Comparison of ENCODE assay signal across 25 mouse cellular contexts in genomic region chr6:52630625-52631024, GRCm38 (mm10). TPM values are rescaled to one million over a fixed set of nuclear protein-coding genes. Genes with fewer than 3 reads are reported as not detected.
DNase-seq lines count a peak whose midpoint lies in the region; ATAC-seq and TF ChIP-seq lines count a peak whose summit lies in the region.
"Had no signal": no experiment of that assay in that cellular context is flagged by ENCODE, and none has a peak within 500 bp of the region (broad histone marks: within the 10 kb centered on the region; RNA-seq: fewer than 3 reads in every experiment).

No protein-coding gene starts in this region.

- in situ Hi-C loops in CH12.LX (cut with MboI; ENCODE audit: low pct_ligation_motif_present, low pct_unique_long_range_greater_than_20kb, low sequenced_read_pairs) = no loop called here

- TF ChIP-seq CTCF in CH12.LX (conservative IDR thresholded peaks at IDR 0.05 in 1 of 2, IDR thresholded peaks at IDR 0.05 in 1 of 2; ENCODE audit: low read depth in 2 of 2, low read length in 2 of 2) = no peak

- no peak overlapping the region for H3K27ac ChIP-seq in CH12.LX (ENCODE audit: insufficient read depth, low read depth)
- no peak overlapping the region for H3K27ac ChIP-seq in neural tube, embryonic 15.5 days (replicated peaks)
- H3K27ac ChIP-seq: embryonic facial prominence, embryonic 13.5 days; embryonic facial prominence, embryonic 15.5 days; forebrain, embryonic 10.5 days; forebrain, embryonic 12.5 days had no signal

- no peaks in the 10 kb centered on the region for H3K27me3 ChIP-seq in CH12.LX (replicated peaks)
- H3K27me3 ChIP-seq in neural tube, embryonic 15.5 days (replicated peaks) = no peaks in the 10 kb centered on the region
- H3K27me3 ChIP-seq: embryonic facial prominence, embryonic 13.5 days; embryonic facial prominence, embryonic 15.5 days; forebrain, embryonic 12.5 days had no signal

- H3K4me1 ChIP-seq in CH12.LX (ENCODE audit: control insufficient read depth in 1 of 2, insufficient read depth in 2 of 2) = peaks cover 2 to 14% of the 10 kb centered on the region in 2 experiments; a peak in 3 of 4 replicates
- no peaks in the 10 kb centered on the region for H3K4me1 ChIP-seq in neural tube, embryonic 15.5 days
- H3K4me1 ChIP-seq: embryonic facial prominence, embryonic 13.5 days; embryonic facial prominence, embryonic 15.5 days; forebrain, embryonic 10.5 days; forebrain, embryonic 12.5 days had no signal

- H3K36me3 ChIP-seq in CH12.LX (replicated peaks in 1 of 2; ENCODE audit: control insufficient read depth in 1 of 2, insufficient read depth in 1 of 2, low read length in 1 of 2) = peaks cover 6 to 42% of the 10 kb centered on the region in 2 experiments
- no peaks in the 10 kb centered on the region for H3K36me3 ChIP-seq in neural tube, embryonic 15.5 days
- H3K36me3 ChIP-seq: forebrain, embryonic 12.5 days had no signal

- peak; percentile 60; the same call in 1 of the 2 replicates for TF ChIP-seq EP300 in CH12.LX (IDR thresholded peaks at IDR 0.05; ENCODE audit: low read length)

- H3K4me2 ChIP-seq in CH12.LX (ENCODE audit: insufficient read depth, low read depth, poor library complexity, severe bottlenecking) = peak overlapping the region; percentile 55
- H3K4me2 ChIP-seq in neural tube, embryonic 15.5 days = no peak overlapping the region
- H3K4me2 ChIP-seq: embryonic facial prominence, embryonic 13.5 days; embryonic facial prominence, embryonic 15.5 days; forebrain, embryonic 12.5 days had no signal

- dilution Hi-C loops in CH12.LX (cut with MboI; ENCODE audit: extremely low pct_ligation_motif_present, extremely low pct_unique_long_range_greater_than_20kb, low sequenced_read_pairs) = no loop called here

- WGBS in neural tube, embryonic 15.5 days = 81% methylated on average over 4 of the region's 4 CpGs

- H3K9ac ChIP-seq in CH12.LX (ENCODE audit: insufficient read depth, low read depth) = no peak overlapping the region
- H3K9ac ChIP-seq in neural tube, embryonic 15.5 days (replicated peaks) = no peak overlapping the region
- H3K9ac ChIP-seq: embryonic facial prominence, embryonic 13.5 days; embryonic facial prominence, embryonic 15.5 days; forebrain, embryonic 12.5 days had no signal

- no peak for TF ChIP-seq POLR2A in CH12.LX (IDR thresholded peaks at IDR 0.05; ENCODE audit: low read depth, low read length)

- peaks cover 2% of the 10 kb centered on the region; the same call in 1 of the 2 replicates for H3K79me2 ChIP-seq in CH12.LX (replicated peaks; ENCODE audit: control insufficient read depth, extremely low read depth, insufficient read depth, poor library complexity, severe bottlenecking)

- peak; percentile 81 for ATAC-seq in neutrophil, adult 5-6 weeks (ENCODE audit: extremely low read depth, insufficient number of reproducible peaks, low FRiP score, poor library complexity, severe bottlenecking)
- ATAC-seq in neural tube, embryonic 15.5 days (ENCODE audit: low FRiP score) = no peak
- ATAC-seq: CD4-positive, CD25-positive, alpha-beta regulatory T cell, adult 4 months; forebrain, embryonic 14.5 days; forebrain, embryonic 16.5 days had no signal

- peak; percentile 59 to 61 for DNase-seq in spleen, postnatal 36 days (ENCODE audit: low spot score in 2 of 2)
- no peak for DNase-seq in spleen, postnatal 10 days (ENCODE audit: low spot score in 2 of 2)
- peak; percentile 37 for DNase-seq in CH12.LX (ENCODE audit: extremely low read depth)
- DNase-seq in thymus, postnatal 4 days = no peak
- no peak for DNase-seq in layer of hippocampus, adult 11-12 months (ENCODE audit: low spot score)
- DNase-seq: adrenal gland, adult 2 months; adrenal gland, postnatal 10 days; adrenal gland, postnatal 25 days; cerebellum, adult 11 months; cerebellum, adult 18-20 months; cerebellum, adult 8-10 months; cerebellum, adult 9-11 months; cerebellum, postnatal 14 days; cerebellum, postnatal 36 days; embryo, embryonic 11 days had no signal

- no peak overlapping the region for H3K4me3 ChIP-seq in CH12.LX (replicated peaks in 1 of 3; ENCODE audit: low read depth in 2 of 3, low read length in 2 of 3, poor library complexity in 1 of 3)
- H3K4me3 ChIP-seq in neural tube, embryonic 15.5 days (replicated peaks) = no peak overlapping the region
- H3K4me3 ChIP-seq: embryonic facial prominence, embryonic 13.5 days; embryonic facial prominence, embryonic 15.5 days; erythroblast, embryonic 14.5 days; forebrain, embryonic 10.5 days; forebrain, embryonic 12.5 days had no signal

- H3K9me3 ChIP-seq in CH12.LX (replicated peaks; ENCODE audit: low read length) = no peaks in the 10 kb centered on the region
- H3K9me3 ChIP-seq in neural tube, embryonic 15.5 days (replicated peaks) = no peaks in the 10 kb centered on the region
- H3K9me3 ChIP-seq: embryonic facial prominence, embryonic 13.5 days; embryonic facial prominence, embryonic 15.5 days; forebrain, embryonic 10.5 days; forebrain, embryonic 12.5 days had no signal

- TF ChIP-seq RAD21 in CH12.LX (IDR thresholded peaks at IDR 0.05; ENCODE audit: low read depth, low read length) = no peak

TF ChIP-seq in CH12.LX, 34 proteins besides CTCF, POLR2A, EP300 and RAD21:
- TF ChIP-seq CHD2 (IDR thresholded peaks at IDR 0.05; ENCODE audit: low read length) = no peak
- no peak for TF ChIP-seq ZMIZ1 (IDR thresholded peaks at IDR 0.05; ENCODE audit: low read depth, low read length)
- TF ChIP-seq USF2 (conservative IDR thresholded peaks at IDR 0.05; ENCODE audit: low read depth, low read length) = no peak
- no peak for TF ChIP-seq TBP (conservative IDR thresholded peaks at IDR 0.05; ENCODE audit: low read depth, low read length)
- TF ChIP-seq BHLHE40 (IDR thresholded peaks at IDR 0.05; ENCODE audit: low read depth, low read length) = peak; percentile 32; the same call in 1 of the 2 replicates
- no peak for TF ChIP-seq MAZ (IDR thresholded peaks at IDR 0.05; ENCODE audit: low read depth, low read length)
- peak; percentile 40 for TF ChIP-seq ZNF384 (IDR thresholded peaks at IDR 0.05; ENCODE audit: low read depth, low read length)
- no peak for TF ChIP-seq POLR2AphosphoS2 (IDR thresholded peaks at IDR 0.05; ENCODE audit: low read depth, low read length)
- no peak for TF ChIP-seq PAX5 (IDR thresholded peaks at IDR 0.05; ENCODE audit: low read length)
- TF ChIP-seq JUN (IDR thresholded peaks at IDR 0.05; ENCODE audit: insufficient read depth, low read depth, low read length) = no peak
- no peak for TF ChIP-seq MAX (IDR thresholded peaks at IDR 0.05; ENCODE audit: low read length)
- TF ChIP-seq MXI1 (IDR thresholded peaks at IDR 0.05; ENCODE audit: low read depth, low read length) = no peak
- TF ChIP-seq SIN3A (IDR thresholded peaks at IDR 0.05; ENCODE audit: low read length) = 0 out of 2 replicates have a peak, but pooled peaks have one; percentile 22
- no peak for TF ChIP-seq ZKSCAN1 (IDR thresholded peaks at IDR 0.05; ENCODE audit: borderline replicate concordance, low read depth, low read length)
- no peak for TF ChIP-seq ELF1 (IDR thresholded peaks at IDR 0.05; ENCODE audit: low read depth, low read length)
- TF ChIP-seq ETS1 (conservative IDR thresholded peaks at IDR 0.05; ENCODE audit: low read depth, low read length) = no peak
- TF ChIP-seq ZC3H11A (IDR thresholded peaks at IDR 0.05; ENCODE audit: low read depth, low read length) = no peak
- TF ChIP-seq NRF1 (IDR thresholded peaks at IDR 0.05; ENCODE audit: low read depth, low read length) = no peak
- TF ChIP-seq IRF4 (IDR thresholded peaks at IDR 0.05; ENCODE audit: low read depth, low read length) = no peak

RNA-seq across cellular contexts. Expression of gene Hibadh, which starts 9.6 kb away (rescaled TPM):
- total RNA-seq in CH12.LX (2012; rRNA removed) (32.7 and 38.6 TPM in 2 replicates), CH12.LX (2014; rRNA removed) (60.4 and 62.7 TPM in 2 replicates)
- polyA plus RNA-seq in CH12.LX (2012; ENCODE audit: insufficient read length, low read depth) = 43.4 and 44.4 TPM in 2 replicates
- total RNA-seq in neutrophil, adult 5-6 weeks (2017) = 33.5 and 39.3 TPM in 2 replicates
- 72.2 and 91.4 TPM in 2 replicates for polyA plus RNA-seq in neural tube, embryonic 15.5 days (2015; fragmentation: Nextera tagmentation; extraction: Ambion mirVana)

Comparison
In these comparisons a context has a peak if more than half of its experiments do, and no peak if none do; other contexts are left out.
1. DNase-seq: peak in spleen, postnatal 36 days (2 of 2) and CH12.LX (single experiment); none in spleen, postnatal 10 days (0 of 2), thymus, postnatal 4 days (single experiment) and layer of hippocampus, adult 11-12 months (single experiment).